Mouse (Mus musculus): Measurements from ENCODE around the gene Serpinb6b.

The Serpinb6b gene

DNA sequence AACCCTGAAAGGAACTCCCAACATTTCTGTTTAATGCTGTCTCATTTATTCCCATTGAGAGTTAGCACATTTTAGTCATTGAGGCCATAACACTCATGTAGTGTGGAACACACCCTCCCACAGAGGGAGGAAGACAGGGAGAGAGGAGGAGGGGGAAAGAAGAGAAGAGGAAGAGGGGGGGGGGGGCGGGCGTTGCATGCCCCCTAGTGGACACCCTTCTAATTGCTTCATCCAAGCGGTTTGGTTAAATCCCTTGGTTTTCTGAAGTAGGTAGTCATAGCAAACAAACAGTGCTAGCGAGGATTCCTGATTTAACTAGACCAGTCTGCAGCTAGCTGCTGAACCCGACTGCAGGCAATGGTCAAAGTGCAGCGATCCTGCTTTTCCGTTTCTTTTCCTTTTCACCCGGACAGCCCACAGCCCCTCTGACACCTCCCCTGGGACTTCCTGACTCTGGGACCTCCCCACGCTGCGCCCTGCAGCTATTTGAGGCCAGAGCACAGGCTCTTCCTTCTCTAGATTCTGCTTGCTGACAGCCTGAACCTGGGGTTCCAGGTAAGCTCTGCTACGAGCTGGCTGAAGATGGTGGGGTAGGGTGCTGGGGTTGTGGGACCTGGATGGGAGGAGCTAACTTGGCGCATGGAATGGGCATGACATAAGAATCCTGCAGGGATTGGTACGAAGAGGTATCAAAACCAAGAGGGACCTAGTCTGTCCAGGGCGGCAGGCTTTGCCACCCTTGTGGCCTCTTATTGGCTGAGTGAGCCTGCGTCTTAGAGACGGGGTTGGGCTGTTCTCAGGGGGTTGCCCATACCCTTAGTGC, at the start of gene Serpinb6b:
Gene Serpinb6b (plus strand): TSS at position 221 of the 823 bp plus-strand sequence.
- no peak for TF ChIP-seq GATA4 (IDR thresholded peaks at IDR 0.05; ENCODE audit: insufficient replicate concordance, low read length)

DNA sequence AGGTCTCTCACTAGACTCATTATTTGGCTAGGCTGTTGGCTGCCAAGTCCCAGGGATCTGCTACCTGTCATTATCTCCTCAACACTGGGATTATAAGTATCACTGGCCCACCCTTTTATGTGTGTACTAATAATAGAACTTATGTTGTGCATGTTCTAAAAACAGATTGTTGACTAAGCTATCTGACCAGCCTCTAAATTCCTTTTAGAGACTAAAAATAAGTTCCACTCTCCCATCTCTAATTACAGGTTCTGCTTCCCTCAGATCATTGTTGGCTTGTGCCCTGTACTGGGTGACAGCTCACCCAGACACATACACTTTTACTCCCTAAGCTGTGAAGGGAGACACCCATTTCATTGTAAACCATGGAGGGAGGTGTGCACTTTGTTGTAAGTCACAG, 42.4 kb upstream of the Serpinb6b start:
- TF ChIP-seq GATA4 (IDR thresholded peaks at IDR 0.05; ENCODE audit: insufficient replicate concordance, low read length) = no peak

DNA sequence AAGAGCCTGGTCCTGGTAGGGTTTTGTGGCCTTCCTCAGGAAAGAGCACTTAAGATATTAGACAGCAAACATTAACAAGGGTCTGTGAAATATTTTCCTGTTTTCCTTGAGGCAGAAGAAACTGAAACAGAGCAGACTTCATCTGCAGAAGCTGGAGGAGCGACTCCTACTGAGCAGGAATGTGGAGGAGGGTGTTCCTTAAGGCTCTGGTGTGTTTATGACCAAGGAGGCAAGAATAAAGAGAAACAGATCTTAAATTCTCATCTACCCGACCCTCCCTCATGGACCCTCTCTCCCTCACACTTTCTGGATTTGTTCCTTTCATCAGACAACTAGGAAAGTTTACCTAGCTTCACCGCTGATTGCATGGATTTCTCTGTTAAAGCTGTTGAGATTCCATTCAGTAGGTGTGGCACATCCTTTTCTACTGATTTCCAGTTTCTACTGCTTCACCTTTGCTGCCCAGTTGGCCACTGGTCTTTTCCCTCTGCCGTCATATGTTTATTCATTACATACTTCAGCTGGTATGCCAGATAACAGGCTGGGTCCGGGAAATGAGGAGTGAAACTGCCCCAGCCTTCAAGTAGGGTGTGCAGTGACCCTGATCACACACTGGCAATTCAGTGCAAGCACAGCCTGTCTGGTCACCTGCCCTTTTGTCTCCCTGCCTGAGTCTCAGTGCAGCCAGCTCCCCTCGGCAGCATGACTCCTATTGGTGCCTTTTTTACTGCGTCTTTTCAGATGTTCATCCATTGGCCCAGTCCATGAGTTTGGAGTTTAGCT, 40.2 kb upstream of the Serpinb6b start:
- TF ChIP-seq GATA4 (IDR thresholded peaks at IDR 0.05; ENCODE audit: insufficient replicate concordance, low read length) = no peak

DNA sequence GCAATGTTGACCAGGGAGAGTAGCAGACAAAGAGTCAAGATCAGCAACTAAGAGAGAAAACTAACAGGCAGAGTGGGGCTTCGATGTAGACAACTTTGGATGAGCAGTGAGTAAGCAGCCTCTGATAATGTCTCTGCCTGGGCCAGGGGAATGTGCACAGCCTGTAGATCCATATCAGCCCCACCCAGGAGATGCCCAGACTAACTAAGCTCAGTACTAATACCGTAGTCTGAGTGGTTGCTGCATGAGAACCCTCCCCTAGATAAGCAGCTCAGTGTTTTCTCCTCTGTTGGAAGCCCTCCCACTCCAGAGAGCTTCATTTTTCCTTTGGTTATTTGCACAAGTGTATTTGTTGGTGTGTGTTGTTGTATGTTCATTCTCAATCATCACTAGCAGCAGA, 38.3 kb upstream of the Serpinb6b start:
- no peak for TF ChIP-seq GATA4 (IDR thresholded peaks at IDR 0.05; ENCODE audit: insufficient replicate concordance, low read length)

DNA sequence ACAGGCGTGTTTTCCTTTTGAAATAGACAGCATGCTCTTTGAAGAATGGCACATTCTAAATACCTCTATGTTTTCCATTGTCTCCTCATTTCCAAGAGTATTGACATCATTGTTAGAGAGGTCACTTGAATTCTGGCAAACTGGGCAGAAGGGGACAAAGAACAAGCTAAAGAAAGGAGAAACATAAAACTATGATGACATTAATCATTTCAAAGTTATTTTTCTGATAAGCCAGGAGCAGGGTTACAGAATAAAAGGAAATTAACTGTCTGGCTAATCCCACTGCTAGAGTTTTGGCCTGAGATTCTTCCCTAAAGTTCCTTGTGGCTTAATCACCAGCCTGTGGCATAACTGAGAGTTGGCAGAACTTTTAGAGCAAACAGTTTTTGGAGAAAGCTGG, 37.8 kb upstream of the Serpinb6b start:
- TF ChIP-seq GATA4 (IDR thresholded peaks at IDR 0.05; ENCODE audit: insufficient replicate concordance, low read length) = no peak

DNA sequence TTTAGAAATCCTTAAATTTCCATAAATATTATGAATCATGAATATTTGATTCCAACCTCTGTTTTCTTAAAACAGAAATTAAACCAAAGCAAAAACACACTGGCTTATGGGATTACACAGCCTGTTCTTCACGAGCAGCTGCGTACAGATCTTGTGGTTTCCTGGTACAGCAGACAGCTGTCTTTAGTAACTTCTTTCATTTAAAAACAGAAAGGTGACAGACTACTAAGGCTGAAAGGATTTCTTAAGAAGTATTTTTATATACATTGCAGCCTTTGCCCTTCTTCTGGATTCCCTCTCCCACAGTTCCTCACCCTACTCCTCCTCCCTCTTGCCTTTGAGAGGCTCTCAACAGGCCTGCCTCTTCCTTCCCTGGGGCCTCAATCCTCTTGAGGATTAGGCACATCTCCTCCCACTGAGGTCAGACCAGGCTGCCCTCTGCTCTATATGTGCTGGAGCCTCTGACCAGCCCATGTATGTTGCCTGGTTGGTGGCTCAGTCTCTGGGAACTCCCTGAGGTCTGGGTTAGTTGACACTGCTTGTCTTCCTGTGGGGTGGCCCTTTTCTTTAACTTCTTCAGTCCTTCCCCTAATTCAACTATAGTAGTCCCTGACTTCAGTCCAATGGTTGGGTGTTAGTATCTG, 35.8 kb upstream of the Serpinb6b start:
- TF ChIP-seq GATA4 (IDR thresholded peaks at IDR 0.05; ENCODE audit: insufficient replicate concordance, low read length) = no peak

DNA sequence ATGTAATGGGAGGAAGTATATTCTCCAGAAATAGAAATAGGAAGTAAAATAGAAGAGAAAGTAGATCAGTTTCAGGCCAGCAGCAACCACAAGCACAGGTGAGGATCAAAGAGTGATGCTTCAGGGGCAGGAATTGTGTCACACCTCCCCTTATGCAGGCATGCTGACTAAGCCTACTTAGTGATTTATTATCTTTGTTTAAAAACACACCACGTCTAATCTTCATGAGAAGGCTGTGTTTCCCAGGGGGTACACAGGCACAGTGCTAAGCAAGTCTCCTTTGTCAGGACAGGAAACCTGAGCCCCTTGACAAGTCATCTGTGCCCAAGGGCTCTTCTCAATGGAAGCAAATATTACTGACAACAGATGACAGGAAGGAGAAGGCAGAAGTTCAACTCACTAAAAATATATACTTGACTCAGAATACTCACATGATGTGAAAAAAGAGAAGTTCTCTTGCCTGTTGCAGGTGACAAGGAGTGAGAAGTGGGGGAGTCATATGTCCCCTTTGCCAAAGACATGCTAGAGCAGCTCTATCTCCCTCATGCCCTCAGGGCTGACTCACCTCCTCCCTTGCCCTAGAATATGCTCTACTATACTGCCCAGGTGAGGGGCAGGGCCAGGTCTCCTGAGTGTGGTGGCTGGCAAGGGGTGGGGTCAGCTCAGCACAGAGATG, 30.2 kb upstream of the Serpinb6b start:
- no peak for TF ChIP-seq GATA4 (IDR thresholded peaks at IDR 0.05; ENCODE audit: insufficient replicate concordance, low read length)

DNA sequence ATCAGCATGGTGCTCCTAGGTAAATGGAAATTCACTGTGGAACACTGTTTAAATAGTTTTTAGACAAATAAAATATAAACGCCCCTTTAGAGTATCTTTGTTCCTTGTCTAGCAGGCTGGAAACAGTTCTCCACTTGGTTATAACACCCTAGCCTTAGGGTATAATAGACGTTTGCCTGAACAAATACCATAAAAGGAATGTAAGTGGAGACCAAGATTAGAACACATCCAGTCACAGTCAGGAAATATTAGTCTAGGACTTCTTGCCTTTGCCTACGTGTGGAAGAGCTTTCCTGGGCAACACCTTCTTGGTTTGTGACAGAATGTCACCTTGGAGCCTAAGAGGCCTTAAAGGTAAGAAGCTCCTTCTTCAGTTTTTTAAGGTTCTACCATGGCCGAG, 8.5 kb upstream of the Serpinb6b start:
- TF ChIP-seq GATA4 (IDR thresholded peaks at IDR 0.05; ENCODE audit: insufficient replicate concordance, low read length) = no peak

DNA sequence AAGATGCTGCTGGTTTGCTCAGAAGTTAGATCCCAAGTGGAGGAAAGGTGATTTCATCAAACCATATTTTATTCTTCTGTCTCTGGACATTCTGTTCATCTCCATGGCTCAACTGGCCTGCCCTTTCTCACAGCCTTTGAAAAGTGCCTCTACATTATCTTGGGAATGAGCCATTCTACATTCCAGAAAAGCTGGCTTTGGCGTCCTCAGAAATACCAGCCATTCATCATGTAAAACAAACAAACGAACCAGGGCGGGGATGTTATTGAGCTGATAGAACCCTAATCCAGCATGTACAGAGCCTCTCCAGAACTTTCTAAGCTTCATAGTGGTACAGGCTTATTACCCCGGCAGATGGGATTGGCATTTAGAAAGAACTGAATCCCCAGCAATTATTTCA, 7.1 kb upstream of the Serpinb6b start:
- TF ChIP-seq GATA4 (IDR thresholded peaks at IDR 0.05; ENCODE audit: insufficient replicate concordance, low read length) = no peak

DNA sequence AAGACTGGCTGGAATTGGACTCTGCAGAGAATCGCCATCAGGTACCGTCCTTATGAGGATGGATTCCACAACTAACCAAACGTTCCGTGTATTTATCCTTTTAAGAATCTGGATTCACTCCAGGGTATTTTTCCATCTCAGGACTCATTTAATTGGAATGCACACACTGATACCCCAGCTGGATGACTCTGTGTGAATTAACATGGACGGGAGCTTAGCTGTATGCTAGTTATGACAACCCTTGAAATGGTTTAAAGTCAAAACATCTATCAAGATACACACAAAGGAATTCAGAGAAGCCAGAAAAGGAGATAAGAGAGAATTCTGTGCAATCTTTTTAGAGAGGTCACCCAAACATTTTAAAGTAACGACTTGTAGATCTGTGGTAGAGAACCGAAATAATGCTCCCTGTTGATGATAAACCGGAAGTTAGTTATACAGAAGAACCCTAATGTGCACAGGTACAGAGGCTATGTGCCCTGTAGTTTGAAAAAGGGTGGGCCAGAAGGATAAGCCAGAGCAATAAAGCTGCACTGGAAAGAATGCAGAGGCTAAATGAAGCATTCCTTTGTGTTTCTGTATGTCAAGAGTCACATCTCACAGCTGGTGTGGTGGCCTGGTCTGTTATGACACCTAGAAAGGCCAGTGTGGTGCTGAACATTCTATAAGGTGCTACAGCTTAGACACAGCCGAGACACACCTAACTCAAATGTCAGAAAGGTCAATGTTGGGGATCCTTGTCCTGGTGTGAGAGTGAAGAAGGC, 837 bp upstream of the Serpinb6b start:
- TF ChIP-seq GATA4 (IDR thresholded peaks at IDR 0.05; ENCODE audit: insufficient replicate concordance, low read length) = no peak

DNA sequence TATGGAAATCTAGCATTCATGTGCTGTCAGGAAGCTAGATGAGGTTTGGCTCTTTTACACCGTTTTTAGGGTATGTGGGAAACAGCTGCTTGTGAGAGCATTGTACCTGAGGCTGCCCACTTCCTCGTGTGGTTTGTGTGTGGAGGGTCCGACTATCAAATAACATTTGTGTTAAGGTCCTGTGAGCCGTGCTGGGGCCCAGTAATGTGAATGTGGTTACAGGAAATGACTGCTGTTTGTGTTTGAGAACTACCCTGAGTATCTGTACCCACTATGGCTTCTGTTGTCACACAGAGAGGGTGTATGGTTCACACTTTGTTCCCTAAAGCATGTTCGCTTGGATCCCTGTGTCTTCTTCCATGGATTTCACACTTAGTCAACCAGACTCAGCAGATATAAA, 1.1 kb downstream of the Serpinb6b start:
- TF ChIP-seq GATA4 (IDR thresholded peaks at IDR 0.05; ENCODE audit: insufficient replicate concordance, low read length) = no peak

DNA sequence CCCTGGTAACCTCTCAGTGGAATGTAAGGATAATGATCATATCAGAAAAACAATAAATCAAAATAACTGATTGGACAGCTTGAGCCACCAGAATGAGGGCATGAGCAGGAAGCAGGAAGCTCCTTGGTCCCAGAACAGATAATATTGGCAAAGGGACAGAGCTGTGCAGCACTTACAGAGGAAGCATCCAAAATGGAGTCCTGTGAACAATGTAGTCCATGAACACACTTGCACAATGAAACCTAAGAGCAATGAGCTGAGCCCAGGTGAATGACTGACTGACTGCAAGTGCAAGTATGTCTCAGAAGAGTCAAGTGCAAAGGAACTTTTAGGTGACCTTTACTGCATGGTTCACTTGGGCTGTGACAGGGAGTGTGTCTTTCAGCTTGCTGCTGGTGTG, 2.2 kb downstream of the Serpinb6b start:
- no peak for TF ChIP-seq GATA4 (IDR thresholded peaks at IDR 0.05; ENCODE audit: insufficient replicate concordance, low read length)

DNA sequence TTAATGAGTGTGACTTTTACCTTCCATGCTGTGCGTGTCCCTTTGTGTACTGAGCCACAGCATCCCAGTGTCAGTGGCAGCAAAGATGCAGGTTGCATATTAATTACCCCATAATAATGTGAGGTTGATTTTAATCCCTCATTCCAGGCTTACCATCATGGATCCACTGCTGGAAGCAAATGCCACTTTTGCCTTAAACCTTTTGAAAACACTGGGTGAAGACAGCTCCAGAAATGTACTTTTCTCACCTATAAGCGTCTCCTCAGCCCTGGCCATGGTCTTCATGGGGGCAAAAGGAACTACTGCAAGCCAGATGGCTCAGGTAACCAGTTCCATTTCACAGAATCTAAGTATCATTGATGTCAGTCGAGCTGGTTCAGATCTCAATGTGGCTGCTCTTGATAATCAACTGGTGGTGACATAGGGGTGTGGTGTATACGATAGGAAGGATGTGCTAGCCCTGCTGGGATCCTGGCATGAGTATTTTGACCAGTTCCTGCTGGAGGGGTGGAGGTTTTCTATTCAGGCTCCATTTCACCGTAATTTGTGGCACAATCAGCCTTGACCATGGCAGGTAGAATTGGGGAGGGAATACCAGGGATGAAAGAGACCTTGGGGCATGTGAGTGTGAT, 3.5 kb downstream of the Serpinb6b start:
- TF ChIP-seq GATA4 (IDR thresholded peaks at IDR 0.05; ENCODE audit: insufficient replicate concordance, low read length) = no peak

DNA sequence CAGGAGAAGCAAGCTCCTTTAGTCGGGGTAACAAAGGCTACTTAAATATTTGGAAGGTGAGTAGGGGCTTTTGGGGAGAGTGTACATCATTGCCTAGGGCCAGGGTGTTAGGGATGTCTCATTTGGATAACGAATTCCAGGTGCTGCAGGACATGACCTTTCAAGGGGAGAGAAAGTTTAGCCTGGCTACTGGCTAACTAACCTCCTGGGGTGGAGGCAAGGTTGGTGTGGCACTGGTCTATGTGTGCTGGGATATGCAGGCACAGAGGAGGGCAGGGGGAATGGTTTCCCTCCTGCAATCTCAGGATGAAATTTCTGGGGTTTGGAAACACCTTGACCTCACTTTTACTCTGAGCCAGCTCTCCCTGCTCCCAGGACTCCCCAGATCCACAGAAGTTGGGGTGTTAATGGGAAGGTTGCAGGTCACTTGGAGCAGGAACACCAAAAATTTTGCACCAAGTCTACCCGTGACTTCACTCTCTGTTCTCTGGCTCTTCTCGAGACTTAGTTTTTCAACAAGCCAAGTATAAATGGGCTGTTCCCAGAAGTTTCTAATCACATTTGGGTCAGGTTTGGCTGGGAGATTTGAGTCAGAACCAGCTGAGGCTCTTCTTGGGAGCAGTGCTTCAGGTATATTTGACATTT, 4.1 kb downstream of the Serpinb6b start:
- TF ChIP-seq GATA4 (IDR thresholded peaks at IDR 0.05; ENCODE audit: insufficient replicate concordance, low read length) = no peak
